In the genomic region with DNA sequence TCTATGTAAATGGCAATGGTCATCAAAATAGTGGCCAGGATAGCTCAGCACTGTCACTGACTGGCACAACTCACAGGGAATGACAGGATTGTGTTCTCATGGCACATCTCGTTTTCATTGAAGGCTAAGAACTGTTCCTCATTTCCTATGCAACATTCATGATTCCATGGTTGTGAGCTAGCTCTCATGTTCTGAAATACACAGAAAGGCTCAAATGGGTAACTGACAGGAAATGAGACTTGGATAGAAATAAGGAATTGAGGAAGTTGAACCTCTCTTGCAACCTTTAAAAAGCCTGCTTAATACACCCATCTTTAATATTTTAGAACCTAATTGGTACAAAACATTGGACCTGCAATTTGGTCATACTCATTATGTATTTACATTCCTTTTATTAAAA, we compare ENCODE assay signal across 17 mouse cellular contexts.
DNase-seq lines count a peak whose midpoint lies in the region; ATAC-seq lines count a peak whose summit lies in the region.
"Had no signal": no experiment of that assay in that cellular context is flagged by ENCODE, and none has a peak within 500 bp of the region (broad histone marks: within the 10 kb centered on the region; RNA-seq: fewer than 3 reads in every experiment).

No protein-coding gene starts in this region.

- ATAC-seq in granulocyte monocyte progenitor cell, adult 5-6 weeks (replicated peaks; ENCODE audit: poor library complexity, severe bottlenecking) = peak; percentile 63
- peak; percentile 57 for ATAC-seq in megakaryocyte progenitor cell, adult 5-6 weeks (replicated peaks; ENCODE audit: poor library complexity)
- ATAC-seq: activated CD4-positive, CD25-positive, alpha-beta regulatory T cell, adult 4 months; CD4-positive, CD25-positive, alpha-beta regulatory T cell, adult 4 months; Patski had no signal

- DNase-seq in ovary, postnatal 36 days (ENCODE audit: low spot score) = no peak
- no peak for DNase-seq in lung, postnatal 36 days
- DNase-seq: adrenal gland, adult 2 months; adrenal gland, adult 8-10 months; adrenal gland, postnatal 10 days; adrenal gland, postnatal 14 days; adrenal gland, postnatal 25 days; adrenal gland, postnatal 36 days; B cell, adult 2 months; cerebellum, adult 11 months; cerebellum, adult 11-12 months; cerebellum, adult 18-20 months had no signal
